Mouse (Mus musculus): ENCODE results near the gene Btaf1. TPM values are rescaled to one million over a fixed set of nuclear protein-coding genes. Genes with fewer than 3 reads are reported as not detected.
A peak's percentile ranks its signal among the peaks of the same experiment; 100 is the strongest.

Gene Btaf1
- total RNA-seq, 2 experiments from 2014 or later = 9.8 to 13.5 TPM

GRCm38 (mm10) chr19:37048507-37048906 lies 122.6 kb downstream of the Btaf1 start:
- Histone ChIP-seq H3K27ac (no peak overlapping the region), H3K4me3 (no peak overlapping the region)
- TF ChIP-seq CTCF (IDR thresholded peaks at IDR 0.05) = no peak
- DNase-seq = no peak
- intact Hi-C loops (cut with DNase I) = no loop called here

- peak; percentile 45 for DNase-seq
- intact Hi-C loops (cut with DNase I) = loop anchor here (1.0 kb wide), 2 partner anchors 157 to 216 kb away; partner anchors contain the start of gene March5
- TF ChIP-seq CTCF (IDR thresholded peaks at IDR 0.05) = peak; percentile 78
- Histone ChIP-seq H3K4me3 (no peak overlapping the region), H3K27ac (peak overlapping the region; percentile 62)
Observed at GRCm38 (mm10) chr19:37050643-37051345, 124.9 kb downstream of the Btaf1 start.

GRCm38 (mm10) chr19:37055976-37056556 lies 130.2 kb downstream of the Btaf1 start:
- Histone ChIP-seq H3K27ac (peak overlapping the region; percentile 49; the same call in 1 of the 2 replicates), H3K4me3 (no peak overlapping the region)
- intact Hi-C loops (cut with DNase I) = no loop called here
- no peak for TF ChIP-seq CTCF (IDR thresholded peaks at IDR 0.05)
- no peak for DNase-seq

GRCm38 (mm10) chr19:37057161-37057905 lies 131.5 kb downstream of the Btaf1 start:
- no peak for DNase-seq
- TF ChIP-seq CTCF (IDR thresholded peaks at IDR 0.05) = no peak
- Histone ChIP-seq H3K27ac (peak overlapping the region; percentile 59), H3K4me3 (no peak overlapping the region)
- intact Hi-C loops (cut with DNase I) = no loop called here

GRCm38 (mm10) chr19:37059623-37060022 lies 133.7 kb downstream of the Btaf1 start:
- DNase-seq = peak; percentile 80

GRCm38 (mm10) chr19:37060078-37060477 lies 134.2 kb downstream of the Btaf1 start:
- no peak for TF ChIP-seq CTCF (IDR thresholded peaks at IDR 0.05)
- peak overlapping the region; percentile 93 for H3K27ac ChIP-seq
- DNase-seq = peak; percentile 55
- intact Hi-C loops (cut with DNase I) = loop anchor here (1.0 kb wide), 1 partner anchor 16 kb away; no protein-coding TSS in a partner anchor
- H3K4me3 ChIP-seq = peak overlapping the region; percentile 43

More at GRCm38 (mm10) chr19:37059623-37060022, 133.7 kb downstream of the Btaf1 start:
- H3K4me3 ChIP-seq = peak overlapping the region; percentile 43
- H3K27ac ChIP-seq = peak overlapping the region; percentile 93
- no peak for TF ChIP-seq CTCF (IDR thresholded peaks at IDR 0.05)
- intact Hi-C loops (cut with DNase I) = loop anchor here (1.0 kb wide), 1 partner anchor 17 kb away; no protein-coding TSS in a partner anchor

Other genes with a start within 250 kb of the Btaf1 start
- 100 to 1,000 TPM; 675 to 775 TPM for gene Ppp1r3c, start 189.4 kb upstream of the Btaf1 start, total RNA-seq (2021)
- 100 to 1,000 TPM; 106 to 127 TPM for gene Tnks2, start 91.8 kb upstream of the Btaf1 start, total RNA-seq (2021)
- 1 to 10 TPM; 1.3 to 2.3 TPM for gene Fgfbp3, start 6.5 kb upstream of the Btaf1 start, total RNA-seq (2021)

Measured in gastrocnemius, adult 2 months (tissue).